Mouse (Mus musculus) liver, embryonic 14.5 days (tissue): ENCODE results near the gene Cyb5b. TPM values are rescaled to one million over a fixed set of nuclear protein-coding genes. Genes with fewer than 3 reads are reported as not detected.

Experiments
- ATAC-seq: fragments of 200-750 bp; cut with Nextera tagmentation; 2 replicates; pipeline ENCODE4 v1.8.0; 2017; ENCODE audit warnings: moderate number of reproducible peaks, mild to moderate bottlenecking, moderate library complexity; ENCODE audit not compliant: insufficient read depth
- DNase-seq, 3 experiments: peaks; one replicate each; pipeline ENCODE4 v3.0.0-alpha.2; 2012 to 2013; ENCODE audit warnings: low read depth in 3 of 3, low spot score in 3 of 3
- H3K27ac ChIP-seq: fragments of 300-500 bp; sonication (generic); 2 replicates; pipeline ENCODE4 v1.5.1; 2014; ENCODE audit warnings: moderate library complexity, mild to moderate bottlenecking, control low read depth, inconsistent platforms
- H3K27me3 ChIP-seq: fragments of 300-500 bp; sonication (generic); 2 replicates; pipeline ENCODE4 v1.6.1; 2014; ENCODE audit warnings: mild to moderate bottlenecking, low read length, moderate library complexity; ENCODE audit not compliant: control insufficient read depth, insufficient read depth
- H3K36me3 ChIP-seq: fragments of 300-500 bp; sonication (generic); replicated peaks from 2 replicates; pipeline ENCODE4 v1.6.1; 2014; ENCODE audit warnings: low read depth; ENCODE audit not compliant: control insufficient read depth, insufficient read depth
- H3K4me1 ChIP-seq, 2 experiments: fragments of 200-500 bp in 1 of 2; fragments of 300-500 bp in 1 of 2; sonication (generic) in 1 of 2; replicated peaks; 2 replicates each; pipeline ENCODE4 v1.6.1; 2012 to 2014; ENCODE audit warnings: antibody characterized with exemption in 1 of 2, inconsistent platforms in 1 of 2, low read length in 1 of 2; ENCODE audit not compliant: control insufficient read depth in 2 of 2, insufficient read depth in 2 of 2
- H3K4me2 ChIP-seq: fragments of 300-500 bp; sonication (generic); 2 replicates; pipeline ENCODE4 v1.6.1; 2014; ENCODE audit warnings: low read depth, mild to moderate bottlenecking, control low read depth, moderate library complexity
- H3K4me3 ChIP-seq, 2 experiments: fragments of 200-500 bp in 1 of 2; fragments of 300-500 bp in 1 of 2; sonication (generic) in 1 of 2; 2 replicates each; pipeline ENCODE4 v1.5.1; 2012 to 2014; ENCODE audit warnings: low read depth in 2 of 2, low read length in 2 of 2, mild to moderate bottlenecking in 2 of 2, control low read depth in 1 of 2, inconsistent platforms in 1 of 2, moderate library complexity in 1 of 2; ENCODE audit not compliant: insufficient read depth in 1 of 2
- H3K9ac ChIP-seq: fragments of 300-500 bp; sonication (generic); replicated peaks from 2 replicates; pipeline ENCODE4 v1.6.1; 2014; ENCODE audit warnings: mild to moderate bottlenecking, control low read depth, moderate library complexity
- H3K9me3 ChIP-seq: fragments of 300-500 bp; sonication (generic); 2 replicates; pipeline ENCODE4 v1.6.1; 2016; ENCODE audit warnings: low read length, mixed read lengths; ENCODE audit not compliant: control insufficient read depth
- CTCF ChIP-seq: IDR thresholded peaks from 2 replicates; pipeline ENCODE4 v1.5.1; 2016; ENCODE audit warnings: antibody characterized with exemption, low read depth, control low read depth
- EP300 ChIP-seq: IDR thresholded peaks from 2 replicates; pipeline ENCODE4 v1.6.1; 2016; ENCODE audit warnings: antibody characterized with exemption, low read depth
- WGBS: fragments of 180-500 bp; shearing (Covaris S2); extraction: QIAGEN DNeasy Blood & Tissue Kit; methylation state at CpG from one replicate; pipeline ENCODE4 v1.1.7; 2014; ENCODE audit not compliant: insufficient replicate concordance; 5-methylcytosine and 5-hydroxymethylcytosine counted together
- polyA plus RNA-seq, 2 experiments: library from polyadenylated mRNA; depleted of rRNA in 1 of 2; stranded (reverse) in 1 of 2; unstranded in 1 of 2; fragments of >200 nt; fragmentation: Nextera tagmentation in 1 of 2; extraction: Ambion mirVana in 1 of 2; gene quantifications; 2 replicates each; pipeline versions ENCODE4 v1.2.1 to v1.2.3; 2012 to 2014

Gene Cyb5b
- polyA plus RNA-seq, 2 experiments: 21.1 to 25.6 TPM

GRCm38 (mm10) chr8:107233251-107233650 is 82.8 kb downstream of the Cyb5b start:
- H3K36me3 ChIP-seq: no peaks in the 10 kb centered on the region
- H3K9me3 ChIP-seq: no peaks in the 10 kb centered on the region
- H3K4me1 ChIP-seq: no peaks in the 10 kb centered on the region
- H3K27me3 ChIP-seq: no peaks in the 10 kb centered on the region
- ATAC-seq (no peak), DNase-seq (no peak)
- no peak overlapping the region for H3K9ac ChIP-seq
- 57% methylated on average over 3 of the region's 3 CpGs for WGBS
- H3K4me3 ChIP-seq: no peak overlapping the region
- H3K27ac ChIP-seq: no peak overlapping the region
- no peak for TF ChIP-seq CTCF
- no peak for TF ChIP-seq EP300
- H3K4me2 ChIP-seq: no peak overlapping the region

- H3K4me3 ChIP-seq: no peak overlapping the region
- TF ChIP-seq EP300: no peak
- no peak for TF ChIP-seq CTCF
- WGBS: 37% methylated on average over 2 of the region's 2 CpGs
Measured at GRCm38 (mm10) chr8:107233718-107234117, 83.3 kb downstream of the Cyb5b start.

More at GRCm38 (mm10) chr8:107233718-107234117, 83.3 kb downstream of the Cyb5b start:
- H3K36me3 ChIP-seq: no peaks in the 10 kb centered on the region
- H3K27me3 ChIP-seq: no peaks in the 10 kb centered on the region
- no peak overlapping the region for H3K4me2 ChIP-seq
- DNase-seq (no peak), ATAC-seq (no peak)
- H3K27ac ChIP-seq: no peak overlapping the region
- no peak overlapping the region for H3K9ac ChIP-seq
- no peaks in the 10 kb centered on the region for H3K9me3 ChIP-seq
- no peaks in the 10 kb centered on the region for H3K4me1 ChIP-seq

Other genes starting within 250 kb of the Cyb5b start
- gene Sntb2, start 214.9 kb upstream of the Cyb5b start, polyA plus RNA-seq (2012; rRNA removed): 0.52 and 0.68 TPM in 2 replicates
- 0.88 and 0.99 TPM in 2 replicates for gene Sntb2, start 214.9 kb upstream of the Cyb5b start, polyA plus RNA-seq (2014; fragmentation: Nextera tagmentation; extraction: Ambion mirVana)
- 9.0 and 12.1 TPM in 2 replicates for gene Vps4a, start 119.4 kb upstream of the Cyb5b start, polyA plus RNA-seq (2012; rRNA removed)
- gene Vps4a, start 119.4 kb upstream of the Cyb5b start, polyA plus RNA-seq (2014; fragmentation: Nextera tagmentation; extraction: Ambion mirVana): 22.8 and 22.9 TPM in 2 replicates
- gene Pdf, start 102.0 kb upstream of the Cyb5b start, polyA plus RNA-seq (2012; rRNA removed): 9.9 and 11.8 TPM in 2 replicates
- gene Pdf, start 102.0 kb upstream of the Cyb5b start, polyA plus RNA-seq (2014; fragmentation: Nextera tagmentation; extraction: Ambion mirVana): 8.4 and 9.9 TPM in 2 replicates
- gene Cog8, start 94.0 kb upstream of the Cyb5b start, polyA plus RNA-seq (2012; rRNA removed): 12.2 and 14.8 TPM in 2 replicates
- gene Cog8, start 94.0 kb upstream of the Cyb5b start, polyA plus RNA-seq (2014; fragmentation: Nextera tagmentation; extraction: Ambion mirVana): 16.8 and 18.6 TPM in 2 replicates
- gene Nip7, start 93.8 kb upstream of the Cyb5b start, polyA plus RNA-seq (2012; rRNA removed): 8.6 and 28.8 TPM in 2 replicates
- 48.5 and 55.8 TPM in 2 replicates for gene Nip7, start 93.8 kb upstream of the Cyb5b start, polyA plus RNA-seq (2014; fragmentation: Nextera tagmentation; extraction: Ambion mirVana)
- gene Tmed6, start 85.0 kb upstream of the Cyb5b start, polyA plus RNA-seq (2012; rRNA removed): 1.0 and 1.5 TPM in 2 replicates
- gene Tmed6, start 85.0 kb upstream of the Cyb5b start, polyA plus RNA-seq (2014; fragmentation: Nextera tagmentation; extraction: Ambion mirVana): 3.7 and 3.8 TPM in 2 replicates
- gene Terf2, start 54.1 kb upstream of the Cyb5b start, polyA plus RNA-seq (2012; rRNA removed): 6.0 and 9.3 TPM in 2 replicates
- gene Terf2, start 54.1 kb upstream of the Cyb5b start, polyA plus RNA-seq (2014; fragmentation: Nextera tagmentation; extraction: Ambion mirVana): 4.4 and 5.3 TPM in 2 replicates
- gene Nfat5, start 142.8 kb downstream of the Cyb5b start, polyA plus RNA-seq (2012; rRNA removed): 4.6 and 5.1 TPM in 2 replicates
- gene Nfat5, start 142.8 kb downstream of the Cyb5b start, polyA plus RNA-seq (2014; fragmentation: Nextera tagmentation; extraction: Ambion mirVana): 0.66 and 0.76 TPM in 2 replicates